Mouse (Mus musculus) liver, embryonic 14.5 days (tissue): Measurements from ENCODE around the gene Adgrl3.

Source experiments
- CTCF ChIP-seq: IDR thresholded peaks from 2 replicates; pipeline ENCODE4 v1.5.1; 2016; ENCODE audit warnings: antibody characterized with exemption, low read depth, control low read depth
- EP300 ChIP-seq: IDR thresholded peaks from 2 replicates; pipeline ENCODE4 v1.6.1; 2016; ENCODE audit warnings: antibody characterized with exemption, low read depth

GRCm38 (mm10) chr5:81344330-81344729, 324.4 kb downstream of the Adgrl3 start:
- TF ChIP-seq EP300 (no peak), CTCF (no peak)
